In the genomic region with DNA sequence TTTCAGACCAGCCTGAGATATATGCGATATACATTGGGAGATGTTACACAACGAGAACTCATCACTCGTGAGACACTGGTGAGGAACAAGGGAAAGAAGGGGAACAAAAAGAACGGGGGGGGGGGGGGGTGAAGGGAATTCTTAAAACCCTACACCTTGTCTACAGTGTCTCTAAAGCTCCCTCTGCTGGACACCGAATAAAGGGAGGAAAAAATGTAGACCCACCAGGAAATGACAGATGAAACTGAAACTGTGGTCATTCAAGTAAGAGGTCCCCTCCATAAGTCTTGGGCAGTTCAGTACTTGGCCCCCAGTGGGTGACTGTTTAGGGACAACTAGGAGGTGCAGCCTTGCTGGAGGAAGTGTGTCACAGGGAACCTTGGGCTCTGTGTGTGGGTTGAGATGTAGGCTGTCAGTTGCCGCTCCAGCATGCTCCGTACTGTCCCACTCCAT, we compare ENCODE assay signal across 8 mouse cellular contexts. TPM values are rescaled to one million over a fixed set of nuclear protein-coding genes. Genes with fewer than 3 reads are reported as not detected.
A peak's percentile ranks its signal among the peaks of the same experiment; 100 is the strongest.
DNase-seq lines count a peak whose midpoint lies in the region; ATAC-seq and TF ChIP-seq lines count a peak whose summit lies in the region.

No protein-coding gene starts in this region.

- no peak for ATAC-seq in limb, embryonic 14.5 days (ENCODE audit: low FRiP score, low read depth)
- ATAC-seq in G1E (ENCODE audit: extremely low read depth, insufficient number of reproducible peaks, low FRiP score, poor library complexity, severe bottlenecking), result no peak
- peak; percentile 48 for ATAC-seq in inflammation-experienced regulatory T-cells, adult 6 months
- ATAC-seq in lung, embryonic 15.5 days (ENCODE audit: borderline replicate concordance, extremely low read depth, low FRiP score, low TSS enrichment), result peak; percentile 52

- peak; percentile 21 for DNase-seq in limb, embryonic 14.5 days (ENCODE audit: low spot score)
- DNase-seq in limb, embryonic 10.5 days (ENCODE audit: low spot score), result no peak
- peak; percentile 26 for DNase-seq in G1E (ENCODE audit: low spot score)
- peak; percentile 52 for DNase-seq in embryo, embryonic 10 days (ENCODE audit: low spot score)
- DNase-seq in thymus, postnatal 25 days, result peak; percentile 27
- no peak for DNase-seq in cerebellum, postnatal 4 days (ENCODE audit: low spot score in 2 of 2)

- H3K27me3 ChIP-seq in limb, embryonic 14.5 days (ENCODE audit: control insufficient read depth, insufficient read depth, low read length), result no peaks in the 10 kb centered on the region
- no peaks in the 10 kb centered on the region for H3K27me3 ChIP-seq in limb, embryonic 10.5 days (ENCODE audit: low read depth, poor library complexity, severe bottlenecking)
- H3K27me3 ChIP-seq in G1E (ENCODE audit: insufficient read depth, low read length), result no peaks in the 10 kb centered on the region
- H3K27me3 ChIP-seq in lung, embryonic 15.5 days, result no peaks in the 10 kb centered on the region

- H3K4me3 ChIP-seq in limb, embryonic 14.5 days (replicated peaks; ENCODE audit: low read length), result no peak overlapping the region
- no peak overlapping the region for H3K4me3 ChIP-seq in limb, embryonic 10.5 days
- H3K4me3 ChIP-seq in G1E (ENCODE audit: low read depth, low read length), result no peak overlapping the region
- no peak overlapping the region for H3K4me3 ChIP-seq in lung, embryonic 15.5 days

- peaks cover 9% of the 10 kb centered on the region for H3K36me3 ChIP-seq in limb, embryonic 14.5 days (ENCODE audit: control insufficient read depth, insufficient read depth, low read length)
- H3K36me3 ChIP-seq in limb, embryonic 10.5 days, result peaks cover 25% of the 10 kb centered on the region
- peaks cover 39% of the 10 kb centered on the region for H3K36me3 ChIP-seq in G1E (replicated peaks)
- peaks cover 9% of the 10 kb centered on the region; the same call in 1 of the 2 replicates for H3K36me3 ChIP-seq in lung, embryonic 15.5 days

- no peak for TF ChIP-seq CTCF in G1E (IDR thresholded peaks at IDR 0.05; ENCODE audit: low read depth, low read length)

- H3K4me2 ChIP-seq in limb, embryonic 14.5 days (replicated peaks; ENCODE audit: low read depth, low read length, severe bottlenecking), result no peak overlapping the region
- H3K4me2 ChIP-seq in lung, embryonic 15.5 days, result no peak overlapping the region

- H3K9me3 ChIP-seq in limb, embryonic 14.5 days (ENCODE audit: control insufficient read depth, low read length), result no peaks in the 10 kb centered on the region
- H3K9me3 ChIP-seq in limb, embryonic 10.5 days (replicated peaks), result no peaks in the 10 kb centered on the region
- H3K9me3 ChIP-seq in G1E (replicated peaks), result no peaks in the 10 kb centered on the region
- H3K9me3 ChIP-seq in lung, embryonic 15.5 days, result no peaks in the 10 kb centered on the region

- 76% methylated on average over 7 of the region's 7 CpGs for WGBS in limb, embryonic 14.5 days
- 65% methylated on average over 7 of the region's 7 CpGs for WGBS in limb, embryonic 10.5 days
- WGBS in lung, embryonic 15.5 days, result 56% methylated on average over 7 of the region's 7 CpGs

- TF ChIP-seq POLR2A in limb, embryonic 14.5 days (IDR thresholded peaks at IDR 0.05; ENCODE audit: borderline replicate concordance, extremely low read depth, insufficient read depth, insufficient read length), result no peak

- H3K4me1 ChIP-seq in limb, embryonic 14.5 days (ENCODE audit: control insufficient read depth, insufficient read depth, low read length), result no peaks in the 10 kb centered on the region
- H3K4me1 ChIP-seq in limb, embryonic 10.5 days, result peaks cover 5% of the 10 kb centered on the region
- H3K4me1 ChIP-seq in G1E (ENCODE audit: insufficient read depth, low read depth, low read length), result peaks cover 17% of the 10 kb centered on the region
- no peaks in the 10 kb centered on the region for H3K4me1 ChIP-seq in lung, embryonic 15.5 days

- H3K9ac ChIP-seq in limb, embryonic 14.5 days (ENCODE audit: low read depth, low read length, severe bottlenecking), result no peak overlapping the region
- no peak overlapping the region for H3K9ac ChIP-seq in lung, embryonic 15.5 days

- H3K27ac ChIP-seq in limb, embryonic 14.5 days (replicated peaks; ENCODE audit: low read depth, low read length), result no peak overlapping the region
- no peak overlapping the region for H3K27ac ChIP-seq in limb, embryonic 10.5 days
- no peak overlapping the region for H3K27ac ChIP-seq in lung, embryonic 15.5 days

RNA-seq across cellular contexts. Expression of a gene that starts 21.9 kb away (rescaled TPM):
- 0.53 and 0.91 TPM in 2 replicates for polyA plus RNA-seq in limb, embryonic 14.5 days (2012; rRNA removed)
- polyA plus RNA-seq in limb, embryonic 14.5 days (2014; fragmentation: Nextera tagmentation; extraction: Ambion mirVana), result 1.2 and 1.4 TPM in 2 replicates
- 0.93 TPM in 2 replicates for polyA plus RNA-seq in limb, embryonic 10.5 days (2016; fragmentation: Nextera tagmentation; extraction: Ambion mirVana)
- total RNA-seq in G1E (2014; fragmentation: Nextera tagmentation) (65.7 and 83.5 TPM in 2 replicates), G1E (2017) (148 and 163 TPM in 2 replicates)
- polyA plus RNA-seq in G1E (2012), result 78.4 and 96.6 TPM in 2 replicates
- polyA plus RNA-seq in inflammation-experienced regulatory T-cells, adult 6 months (2017; shearing (Covaris generic)), result not detected
- 4.6 and 7.3 TPM in 2 replicates for polyA plus RNA-seq in lung, embryonic 15.5 days (2015; fragmentation: Nextera tagmentation; extraction: Ambion mirVana)

RNA-seq across cellular contexts. Expression of a gene that starts 24.6 kb away (rescaled TPM):
- polyA plus RNA-seq in limb, embryonic 14.5 days (2012; rRNA removed), result 16.3 and 24.9 TPM in 2 replicates
- 46.5 and 51.2 TPM in 2 replicates for polyA plus RNA-seq in limb, embryonic 14.5 days (2014; fragmentation: Nextera tagmentation; extraction: Ambion mirVana)
- polyA plus RNA-seq in limb, embryonic 10.5 days (2016; fragmentation: Nextera tagmentation; extraction: Ambion mirVana), result 41.4 and 44.1 TPM in 2 replicates
- total RNA-seq in G1E (2014; fragmentation: Nextera tagmentation), result 31.5 and 35.1 TPM in 2 replicates
- total RNA-seq in G1E (2017), result 24.8 and 40.8 TPM in 2 replicates
- polyA plus RNA-seq in G1E (2012), result 27.1 and 28.5 TPM in 2 replicates
- polyA plus RNA-seq in inflammation-experienced regulatory T-cells, adult 6 months (2017; shearing (Covaris generic)), result 10 to 100 TPM; 76.4 to 84.3 (median 77.7) TPM
- polyA plus RNA-seq in lung, embryonic 15.5 days (2015; fragmentation: Nextera tagmentation; extraction: Ambion mirVana), result 36.3 and 42.5 TPM in 2 replicates

Comparison
In these comparisons a context has a peak if more than half of its experiments do, and no peak if none do; other contexts are left out.
1. DNase-seq: peak in limb, embryonic 14.5 days (single experiment), G1E (single experiment), embryo, embryonic 10 days (single experiment) and thymus, postnatal 25 days (single experiment); none in limb, embryonic 10.5 days (single experiment) and cerebellum, postnatal 4 days (0 of 2).
2. ATAC-seq: peak in inflammation-experienced regulatory T-cells, adult 6 months (single experiment) and lung, embryonic 15.5 days (single experiment); none in limb, embryonic 14.5 days (single experiment) and G1E (single experiment).